Mouse (Mus musculus) monocyte, adult 5-6 weeks (primary cell): ENCODE measurements around the gene Cntnap5b. TPM values are rescaled to one million over a fixed set of nuclear protein-coding genes. Genes with fewer than 3 reads are reported as not detected.
"Not testable (repeated sequence)": the region's sequence is repeated elsewhere in the genome, so short reads cannot be mapped to it uniquely, and the experiment has no call there.

Source experiments
- ATAC-seq: fragments of 153-309, 156-312 bp; replicated peaks from 2 replicates; pipeline ENCODE4 v1.8.0; 2017; ENCODE audit warnings: mild to moderate bottlenecking; ENCODE audit not compliant: low TSS enrichment, insufficient number of reproducible peaks, severe bottlenecking, poor library complexity, low FRiP score
- total RNA-seq: library from RNA; stranded (forward); fragments of 200-1000, 200-491, 200-594 nt; gene quantifications from 3 replicates; pipeline ENCODE4 v1.2.3, GENCODE M21; 2017

Gene Cntnap5b
- total RNA-seq: not detected in 3 replicates

DNA sequence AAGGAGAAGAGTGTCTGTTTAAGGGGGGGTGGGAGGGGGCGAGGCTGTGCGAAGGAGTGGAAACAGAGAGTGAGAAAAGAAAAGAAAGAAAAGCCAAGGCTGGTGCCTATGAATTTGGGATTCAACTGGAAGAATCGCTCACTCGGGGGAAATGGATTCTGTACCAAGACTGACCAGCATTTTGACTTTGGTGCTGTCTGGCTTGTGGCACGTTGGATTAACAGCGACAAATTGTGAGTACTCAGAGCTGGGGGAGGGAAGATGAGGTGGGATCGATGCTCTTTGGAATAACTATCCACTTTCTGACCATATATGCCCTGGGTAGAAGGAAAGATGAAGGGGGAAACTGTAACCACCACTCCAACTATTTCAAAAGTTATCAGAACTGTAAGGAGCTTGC, at the start of gene Cntnap5b:
Gene Cntnap5b (plus strand): TSS at position 152 of the 400 bp plus-strand sequence.
- ATAC-seq: no peak

DNA sequence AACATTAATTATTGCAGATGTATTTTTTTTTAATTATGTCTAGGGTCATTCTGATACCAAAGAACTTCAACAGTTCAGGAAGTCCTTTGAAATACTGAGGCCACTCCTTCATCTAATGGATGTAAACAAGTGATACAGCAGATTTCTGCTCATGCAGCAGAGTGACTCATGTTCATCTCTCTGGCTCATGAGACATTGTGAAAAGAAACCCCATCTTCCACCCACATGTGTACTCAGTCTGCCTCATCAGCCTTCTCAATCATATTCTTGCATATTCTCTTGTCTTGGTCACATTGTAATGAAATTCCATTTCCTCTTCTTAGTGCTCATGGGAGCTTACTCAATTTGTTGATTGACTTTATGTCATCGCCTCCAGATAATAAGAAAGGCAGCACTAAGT, 12.6 kb upstream of the Cntnap5b start:
- ATAC-seq: no peak

DNA sequence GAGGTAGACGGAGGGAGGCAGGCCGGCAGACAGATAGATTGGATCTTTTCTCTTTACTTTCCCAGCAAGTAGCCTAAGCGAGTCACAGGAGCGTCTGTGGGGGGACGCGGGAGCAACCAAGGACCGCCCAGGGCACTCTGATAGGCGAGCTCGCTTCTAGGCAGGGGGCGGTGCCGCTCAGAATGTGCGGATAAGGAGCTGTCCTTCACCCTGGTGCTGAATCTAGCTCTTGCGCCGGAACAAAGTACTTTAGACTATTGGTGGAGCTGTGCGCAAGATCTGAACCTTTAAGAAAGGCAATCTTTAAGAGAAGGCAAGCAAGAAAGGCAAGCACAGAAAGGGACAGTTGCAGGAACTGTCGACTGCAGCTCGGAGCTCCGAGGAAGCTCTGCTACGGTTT, 382 bp upstream of the Cntnap5b start:
- no peak for ATAC-seq

DNA sequence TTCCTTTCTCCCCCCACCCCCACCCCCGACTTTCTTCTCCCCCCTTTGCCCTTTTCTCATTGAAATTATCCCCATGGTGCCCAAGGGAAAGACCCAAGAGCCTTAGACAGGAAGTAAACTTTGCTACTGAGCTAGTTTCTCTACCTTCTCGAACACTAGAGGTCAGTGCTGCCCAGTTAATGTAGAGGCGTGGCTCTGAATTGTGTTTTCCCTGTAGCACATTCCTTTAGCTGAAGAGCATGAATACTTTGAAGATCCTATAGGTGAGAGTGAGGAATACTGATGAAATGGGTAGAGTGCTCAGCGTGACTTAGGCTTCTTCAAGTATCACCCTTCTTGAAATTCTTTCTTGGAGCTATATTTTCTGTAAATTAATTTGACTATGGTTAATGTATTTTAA, 1.6 kb downstream of the Cntnap5b start:
- ATAC-seq: no peak

DNA sequence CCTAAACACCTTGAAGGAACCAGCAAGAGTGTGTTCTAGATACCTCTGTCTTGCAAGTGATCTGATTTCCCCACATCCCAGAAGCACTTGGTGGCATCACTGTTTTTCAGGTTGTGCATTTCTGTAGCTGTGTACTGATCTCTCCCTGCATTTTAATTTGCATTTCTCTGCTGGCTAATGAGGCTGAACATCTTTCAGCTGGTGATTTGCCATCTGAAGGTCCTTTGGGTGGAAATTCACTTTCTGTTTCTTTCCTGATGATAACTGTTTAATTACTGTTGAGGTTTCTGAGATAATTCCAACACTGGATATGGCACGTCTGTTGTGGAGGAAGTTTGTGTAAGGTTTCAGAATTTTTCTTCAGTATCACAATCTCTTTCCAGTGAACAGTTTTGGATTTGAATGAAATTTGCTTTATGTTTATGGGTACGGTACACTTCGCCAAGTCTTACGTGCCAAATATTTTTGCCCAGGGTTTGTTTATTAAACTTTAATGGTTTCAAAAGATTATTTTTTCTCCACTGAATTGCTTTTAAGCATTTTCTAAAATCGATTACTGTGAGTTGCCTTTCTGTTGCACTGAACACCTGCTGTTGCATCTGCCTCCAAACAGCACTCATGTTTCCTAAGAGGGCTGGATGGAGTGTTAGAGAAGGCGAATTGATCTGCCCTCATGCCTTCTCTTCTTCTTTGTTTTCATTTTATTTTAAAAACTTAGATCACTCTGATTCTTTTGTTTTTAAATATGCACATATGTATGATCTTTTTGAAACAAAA, 41.0 kb downstream of the Cntnap5b start:
- ATAC-seq: no peak

DNA sequence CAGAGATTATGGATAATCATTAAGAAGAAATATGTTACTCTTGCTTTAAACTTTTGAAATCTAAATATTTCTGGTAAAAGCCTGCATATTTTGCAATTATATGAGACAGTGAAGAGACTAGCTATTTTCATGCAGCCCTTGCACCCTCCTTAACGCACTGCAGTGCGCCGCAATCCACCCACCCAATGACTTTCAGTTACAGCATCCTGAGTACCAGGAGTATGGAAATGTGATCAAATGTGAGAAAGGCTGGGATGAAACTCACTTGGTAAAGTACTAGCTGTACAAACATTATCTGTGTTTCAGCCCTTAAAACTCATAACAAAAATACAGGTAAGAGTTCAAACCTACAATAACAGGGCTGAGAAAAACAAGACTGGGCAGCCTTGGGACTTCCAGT, 99.8 kb downstream of the Cntnap5b start:
- no peak for ATAC-seq

DNA sequence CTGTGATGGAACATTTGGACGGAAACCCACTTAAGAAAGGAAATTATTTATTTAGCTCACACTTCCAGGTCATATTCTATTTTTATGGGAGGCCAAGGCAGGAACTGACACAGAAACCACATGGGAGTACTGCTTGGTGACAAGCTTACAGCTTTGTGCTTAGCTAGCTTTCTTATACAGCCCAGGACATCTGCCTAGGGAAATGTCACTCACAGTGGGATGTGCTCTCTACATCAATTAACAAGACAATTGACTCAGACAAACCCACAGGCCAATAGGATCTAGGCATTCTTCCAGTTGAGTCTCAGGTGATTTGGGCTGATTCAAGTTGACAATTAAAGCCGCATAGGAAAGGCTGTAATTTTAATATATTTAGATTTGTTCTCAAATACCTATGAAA, 135.2 kb downstream of the Cntnap5b start:
- no peak for ATAC-seq

DNA sequence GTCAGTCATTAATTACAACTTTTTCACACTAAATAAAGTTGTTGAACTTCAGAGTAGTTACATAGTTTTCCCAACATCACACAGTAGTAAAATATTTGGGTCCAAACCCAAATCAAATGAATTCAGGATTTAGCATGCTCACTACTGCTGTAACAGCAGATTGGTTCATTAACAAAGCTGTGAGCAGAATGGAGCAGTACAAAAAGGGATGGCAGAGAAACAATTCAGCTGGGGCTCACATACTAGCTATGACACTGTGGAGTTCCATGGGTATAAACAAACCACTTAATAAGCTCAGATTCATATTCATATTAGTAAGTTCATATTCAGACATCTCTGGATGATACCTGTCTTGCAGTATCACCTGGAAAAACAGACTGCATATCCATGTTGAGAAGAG, 170.9 kb downstream of the Cntnap5b start:
- no peak for ATAC-seq

DNA sequence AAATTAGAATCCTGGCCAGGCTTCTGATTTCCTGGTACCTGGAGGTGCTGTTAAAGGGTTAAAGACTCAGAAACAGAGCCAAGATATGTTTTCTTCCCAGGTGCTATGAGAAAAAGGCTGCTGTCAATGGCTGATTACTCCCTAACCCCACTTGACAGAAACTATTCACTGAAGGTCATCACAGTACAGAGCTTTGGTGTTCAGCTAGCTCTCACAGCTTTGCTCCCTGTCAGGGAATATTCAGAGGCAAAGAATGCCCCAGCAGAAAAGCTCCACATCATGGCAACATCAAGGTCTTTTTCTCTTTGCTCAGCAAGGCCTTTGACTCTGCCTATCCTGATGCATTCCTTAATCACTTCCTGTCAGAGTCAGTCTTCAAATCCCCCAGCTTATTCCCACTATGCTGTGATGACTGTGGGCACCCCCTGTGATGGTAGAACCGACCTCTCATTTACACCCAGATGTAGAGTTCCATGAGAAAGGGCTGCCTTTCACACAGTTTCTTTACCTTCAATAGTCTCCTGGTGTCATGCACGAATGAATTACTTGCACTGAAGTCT, 186.9 kb downstream of the Cntnap5b start:
- ATAC-seq: no peak

DNA sequence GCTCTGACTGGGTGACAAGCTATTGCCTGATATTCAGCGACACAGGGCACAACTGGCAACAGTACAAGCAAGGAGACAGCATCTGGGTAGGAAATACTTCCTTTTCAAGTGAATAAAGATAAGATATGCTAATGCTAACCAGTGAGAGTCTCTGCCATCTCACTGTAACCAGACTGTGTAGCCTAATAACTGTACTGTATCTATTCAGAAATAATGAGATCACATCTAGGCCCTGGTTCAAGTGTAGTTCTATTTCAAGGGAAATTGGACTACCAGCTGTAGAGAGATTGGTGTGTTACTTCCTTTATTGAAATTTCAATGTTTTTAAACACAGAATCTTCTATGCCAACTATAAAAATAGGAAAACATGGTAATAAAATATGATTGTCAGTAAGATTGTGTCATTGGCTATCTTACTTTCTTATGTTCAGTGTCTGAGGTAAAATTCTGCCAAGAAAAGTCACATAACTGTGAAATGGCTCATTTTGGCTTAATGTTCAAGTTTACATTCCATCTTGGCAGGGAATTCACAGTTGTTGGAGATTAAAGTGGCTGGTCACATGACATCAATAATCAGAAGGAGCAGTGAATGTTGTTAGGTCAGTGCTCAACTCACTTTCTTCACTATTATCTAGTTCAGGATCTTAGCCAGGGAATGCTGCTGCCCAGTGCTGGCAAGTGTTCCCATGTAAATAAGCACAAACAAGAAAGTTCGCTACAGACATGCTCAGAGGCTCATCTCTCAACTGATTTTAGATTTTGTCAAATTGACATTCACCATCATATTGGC, 194.9 kb downstream of the Cntnap5b start:
- no peak for ATAC-seq

DNA sequence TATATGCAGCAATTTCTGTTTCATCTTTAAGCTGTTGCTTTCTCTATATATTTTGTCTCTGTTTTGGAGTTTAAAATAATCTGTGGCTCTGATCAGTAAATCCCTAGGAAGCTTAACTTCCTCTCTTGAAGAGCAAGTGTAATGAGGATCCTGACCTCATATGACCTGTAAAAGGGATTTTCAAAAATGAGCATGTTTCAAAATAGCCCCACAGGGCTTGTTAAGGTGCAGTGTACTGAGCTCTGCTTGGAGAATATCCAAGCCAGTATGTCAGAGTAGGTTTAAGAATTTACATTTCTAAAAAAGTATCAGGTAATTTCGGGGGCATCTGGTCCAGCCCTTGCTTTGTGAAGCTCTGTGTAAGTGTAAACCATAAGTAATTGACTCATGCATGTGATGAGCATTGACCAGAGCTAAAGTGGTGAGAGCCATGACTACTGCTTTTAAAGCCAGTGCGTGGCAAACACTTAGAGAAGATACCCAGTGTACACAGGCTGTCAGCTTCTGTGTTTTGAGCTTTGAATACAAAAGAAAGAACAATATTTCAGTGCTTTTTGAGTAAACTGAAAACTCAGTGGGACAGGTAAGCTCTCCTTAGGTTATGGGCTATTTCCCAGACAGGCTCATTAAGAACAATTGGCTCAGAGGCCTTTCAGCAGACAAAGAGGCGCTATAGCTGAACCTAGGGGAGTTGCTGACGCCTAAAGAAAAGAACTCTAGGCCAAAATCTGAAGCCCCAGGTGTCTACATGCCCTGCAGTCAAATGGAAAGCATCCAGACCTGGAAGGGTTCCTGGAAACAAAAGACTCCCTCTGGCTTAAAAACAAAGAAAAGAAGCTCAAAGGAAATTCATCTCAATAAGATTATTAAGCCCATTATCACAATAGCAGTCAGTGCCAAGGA, 197.9 kb downstream of the Cntnap5b start:
- ATAC-seq: no peak

DNA sequence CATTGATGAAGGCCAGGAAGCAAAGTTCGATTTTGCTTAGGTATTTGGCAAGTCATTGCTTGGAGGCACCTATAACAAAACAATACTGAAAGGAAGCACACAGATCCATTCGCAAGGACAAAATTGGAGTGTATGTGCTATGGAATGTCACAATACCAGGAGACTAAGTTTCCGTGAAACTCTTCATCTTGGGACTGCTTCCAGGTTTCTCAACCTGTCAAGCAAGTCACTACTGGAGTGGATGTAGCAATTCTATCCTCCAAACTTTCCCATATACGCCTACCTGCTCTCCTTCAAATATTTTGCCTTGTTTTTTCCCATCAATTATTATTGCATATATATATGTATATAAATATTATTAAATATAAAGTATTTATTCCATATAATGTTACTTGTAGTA, 228.7 kb downstream of the Cntnap5b start:
- not testable (repeated sequence) for ATAC-seq

DNA sequence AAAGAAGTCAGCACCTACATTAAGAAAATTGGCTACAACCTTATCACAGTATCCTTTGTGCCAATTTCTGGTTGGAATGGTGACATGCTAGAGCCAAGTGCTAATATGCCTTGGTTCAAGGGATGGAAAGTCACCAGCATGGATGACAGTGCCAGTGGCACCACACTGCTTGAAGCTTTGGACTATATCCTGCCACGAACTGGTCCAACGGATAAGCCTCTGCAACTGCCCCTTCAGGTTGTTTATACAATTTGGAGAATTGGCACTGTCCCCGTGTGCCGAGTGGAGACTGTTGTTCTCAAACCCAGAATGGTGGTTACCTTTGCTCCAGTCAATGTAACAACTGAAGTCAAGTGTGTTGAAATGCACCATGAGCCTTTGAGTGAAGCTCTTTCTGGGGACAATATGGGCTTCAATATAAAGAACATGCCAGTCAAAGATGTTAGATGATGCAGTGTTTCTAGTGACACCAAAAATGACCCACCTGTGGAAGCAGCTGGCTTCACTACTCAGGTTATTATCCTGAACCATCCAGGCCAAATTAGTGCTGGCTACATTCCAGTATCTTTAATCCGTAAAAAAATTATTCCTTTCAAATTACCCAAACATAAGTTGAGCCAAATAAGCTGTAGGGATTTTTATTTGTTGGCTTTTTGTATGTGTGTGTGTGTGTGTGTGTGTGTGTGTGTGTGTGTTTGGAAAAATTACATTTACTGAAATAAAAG, 233.6 kb downstream of the Cntnap5b start:
- no peak for ATAC-seq

DNA sequence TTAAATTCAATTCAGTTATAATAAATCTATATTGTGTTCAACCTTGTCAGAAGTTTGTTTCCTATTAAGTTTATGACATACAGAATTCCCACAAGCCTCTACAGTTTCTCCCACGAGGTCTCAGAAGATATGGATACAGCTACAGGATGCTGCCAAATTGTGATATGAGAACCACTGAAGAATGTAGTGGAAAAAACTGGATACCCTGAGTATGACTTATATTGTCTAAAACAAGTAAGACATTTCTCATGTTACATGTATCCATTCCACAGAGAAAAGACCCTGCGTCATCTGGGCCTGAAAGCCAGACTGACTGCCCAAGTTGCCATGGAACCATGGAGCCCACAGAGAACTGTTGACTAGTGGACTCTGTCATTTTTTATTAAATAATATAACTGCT, 269.2 kb downstream of the Cntnap5b start:
- ATAC-seq: no peak

DNA sequence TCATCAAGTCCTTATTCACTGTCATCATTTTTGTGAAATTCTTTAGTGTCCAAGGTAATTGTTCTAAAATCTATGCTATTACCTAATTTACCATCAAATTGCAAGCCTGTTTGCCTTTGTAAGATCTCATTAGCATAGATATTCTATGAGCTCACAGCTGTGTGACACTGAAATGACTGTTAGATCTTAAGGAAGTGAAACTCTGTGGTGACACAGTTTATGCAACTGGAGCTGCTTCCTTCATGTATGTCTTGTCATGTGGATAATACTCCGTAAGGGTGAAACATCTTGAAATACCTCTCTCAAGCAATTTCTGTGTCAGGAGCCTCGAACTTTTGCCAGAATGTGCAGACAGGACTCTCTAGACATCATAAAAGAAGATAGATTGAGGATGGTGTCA, 307.2 kb downstream of the Cntnap5b start:
- ATAC-seq: peak; percentile 80

DNA sequence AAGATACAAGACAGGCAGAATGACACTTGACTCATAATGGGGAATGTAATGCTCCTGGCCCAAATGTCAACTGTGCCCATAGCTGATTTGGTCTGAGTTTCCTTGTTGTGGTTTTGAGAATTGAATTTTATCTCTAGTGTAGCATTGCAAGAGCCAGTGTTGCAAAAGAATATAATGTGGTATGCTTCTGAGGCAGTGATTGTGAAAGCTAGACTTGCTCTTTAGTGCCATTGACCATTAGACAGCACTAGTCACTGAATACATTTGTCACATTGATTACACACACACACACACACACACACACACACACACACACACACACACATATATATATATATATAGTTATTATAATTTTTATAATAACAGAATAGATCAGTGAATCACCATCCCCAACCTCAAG, 328.0 kb downstream of the Cntnap5b start:
- no peak for ATAC-seq

DNA sequence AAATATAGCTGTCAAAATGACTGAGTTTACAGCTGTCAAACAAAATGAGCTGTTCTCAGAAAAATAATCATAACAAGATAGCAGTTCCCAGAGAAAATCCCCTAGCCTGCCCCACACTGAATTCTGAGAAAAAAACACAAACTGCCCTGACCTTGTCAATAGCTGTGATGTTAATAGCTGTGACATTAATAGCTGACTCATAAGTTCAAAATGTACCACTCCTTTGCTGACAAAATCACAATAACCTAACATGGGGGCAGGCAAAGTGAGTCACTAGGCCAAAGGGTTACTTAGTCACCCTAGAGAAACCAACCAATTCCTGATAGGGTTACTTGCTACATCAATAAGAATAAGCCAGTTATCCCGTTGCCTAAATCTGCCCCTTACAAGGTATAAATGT, 328.5 kb downstream of the Cntnap5b start:
- ATAC-seq: no peak

DNA sequence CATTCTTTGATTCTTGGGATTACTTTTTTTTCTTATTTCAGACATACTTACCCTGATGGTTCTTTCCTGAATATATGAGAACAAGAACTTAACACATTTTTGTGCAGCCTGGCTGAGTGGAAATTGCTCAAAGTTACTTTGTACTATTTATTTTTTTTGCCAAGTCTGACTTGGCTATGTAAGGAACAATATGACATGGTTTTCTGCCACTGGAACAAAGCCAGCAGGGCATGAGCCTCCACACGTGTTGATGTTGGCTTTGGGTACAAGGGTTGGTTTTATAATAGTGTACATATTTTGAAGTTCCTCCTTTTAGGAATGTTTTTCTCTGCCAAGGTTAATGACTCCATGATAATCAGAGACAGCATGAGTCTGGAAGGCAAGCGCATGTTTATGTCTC, 331.8 kb downstream of the Cntnap5b start:
- ATAC-seq: no peak
